Mouse (Mus musculus): ENCODE measurements around the gene Neu3. TPM values are rescaled to one million over a fixed set of nuclear protein-coding genes. Genes with fewer than 3 reads are reported as not detected.

Neu3 gene
- polyA plus RNA-seq, 1 experiment from 2014 or later: 2.9 TPM

DNA sequence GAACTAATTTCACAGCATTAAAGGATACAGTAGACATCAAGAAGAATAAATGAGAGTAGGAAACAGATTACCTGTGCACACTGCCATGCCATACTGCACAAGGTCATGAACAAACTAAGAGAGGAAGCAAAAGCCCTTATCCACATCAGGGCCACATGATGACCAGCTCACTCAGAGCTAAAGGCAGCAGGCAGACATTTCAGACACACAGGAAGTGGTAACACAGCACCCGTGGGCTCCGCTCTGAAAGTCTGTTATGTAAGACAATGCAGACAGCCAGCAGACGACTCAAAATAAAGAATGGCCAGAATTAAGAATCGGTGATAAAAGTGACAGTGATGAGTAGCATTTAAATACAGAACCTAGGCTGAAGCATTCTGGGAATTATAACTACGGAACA, 46.8 kb downstream of the Neu3 start:
- no peak overlapping the region for H3K27ac ChIP-seq (ENCODE audit: low read depth, low read length)
- no peak overlapping the region for H3K4me3 ChIP-seq (ENCODE audit: low read depth, low read length)
- no peaks in the 10 kb centered on the region for H3K36me3 ChIP-seq (ENCODE audit: control insufficient read depth, insufficient read depth, low read length)
- H3K4me1 ChIP-seq (ENCODE audit: control insufficient read depth, insufficient read depth, low read length): no peaks in the 10 kb centered on the region
- H3K9me3 ChIP-seq (replicated peaks; ENCODE audit: control insufficient read depth, low read length): no peaks in the 10 kb centered on the region
- 66% methylated on average over 5 of the region's 5 CpGs for WGBS (ENCODE audit: insufficient replicate concordance)
- H3K9ac ChIP-seq (ENCODE audit: low read depth, low read length): no peak overlapping the region
- no peak overlapping the region for H3K4me2 ChIP-seq
- ATAC-seq (replicated peaks; ENCODE audit: insufficient number of reproducible peaks, low FRiP score, low TSS enrichment): no peak
- H3K27me3 ChIP-seq (ENCODE audit: control insufficient read depth, insufficient read depth, low read length): no peaks in the 10 kb centered on the region

- Histone ChIP-seq H3K4me3 (ENCODE audit: low read depth, low read length) (no peak within 1 kb of the TSS), H3K9me3 (replicated peaks; ENCODE audit: control insufficient read depth, low read length) (peaks cover 5% of the 10 kb centered on the region; the same call in 1 of the 2 replicates), H3K9ac (ENCODE audit: low read depth, low read length) (no peak within 1 kb of the TSS), H3K27me3 (ENCODE audit: control insufficient read depth, insufficient read depth, low read length) (no peaks in the 10 kb centered on the region), H3K4me1 (ENCODE audit: control insufficient read depth, insufficient read depth, low read length) (no peaks in the 10 kb centered on the region), H3K27ac (ENCODE audit: low read depth, low read length) (no peak within 1 kb of the TSS), H3K36me3 (ENCODE audit: control insufficient read depth, insufficient read depth, low read length) (no peaks in the 10 kb centered on the region), H3K4me2 (no peak within 1 kb of the TSS)
- no peak for ATAC-seq (replicated peaks; ENCODE audit: insufficient number of reproducible peaks, low FRiP score, low TSS enrichment)
- 89% methylated on average over 2 of the region's 2 CpGs for WGBS (ENCODE audit: insufficient replicate concordance)
These were observed 65.0 kb downstream of the Neu3 start, which contains the start of gene Olfr521 for GRCm38 (mm10) chr7:99763207-99763606. Gene Olfr521, plus strand, starts transcription at chr7:99763507.

Other genes with a start within 250 kb of the Neu3 start
- 1.4 and 1.5 TPM in 2 replicates for gene Tpbgl, start 201.3 kb downstream of the Neu3 start, polyA plus RNA-seq (2014; fragmentation: Nextera tagmentation; extraction: Ambion mirVana)
- gene Slco2b1, start 117.1 kb downstream of the Neu3 start, polyA plus RNA-seq (2014; fragmentation: Nextera tagmentation; extraction: Ambion mirVana): 0.36 and 0.39 TPM in 2 replicates
- gene Olfr520, start 98.1 kb downstream of the Neu3 start, polyA plus RNA-seq (2014; fragmentation: Nextera tagmentation; extraction: Ambion mirVana): not detected in 2 replicates
- gene Olfr521, start 64.9 kb downstream of the Neu3 start, polyA plus RNA-seq (2014; fragmentation: Nextera tagmentation; extraction: Ambion mirVana): not detected in 2 replicates
- 0.23 and 0.49 TPM in 2 replicates for gene Xrra1, start 30.7 kb upstream of the Neu3 start, polyA plus RNA-seq (2014; fragmentation: Nextera tagmentation; extraction: Ambion mirVana)
- 208 and 229 TPM in 2 replicates for gene Spcs2, start 35.0 kb upstream of the Neu3 start, polyA plus RNA-seq (2014; fragmentation: Nextera tagmentation; extraction: Ambion mirVana)
- gene Rnf169, start 152.0 kb upstream of the Neu3 start, polyA plus RNA-seq (2014; fragmentation: Nextera tagmentation; extraction: Ambion mirVana): 4.3 and 4.7 TPM in 2 replicates
- 0.10 TPM in 1 of 2 replicates, not detected in the other for gene Chrdl2, start 177.8 kb upstream of the Neu3 start, polyA plus RNA-seq (2014; fragmentation: Nextera tagmentation; extraction: Ambion mirVana)